Mouse (Mus musculus) megakaryocyte, adult 5-6 weeks (primary cell): ENCODE measurements at regions not wholly inside any gene's neighbourhood (a gene's known extent, or its start where the extent isn't known, plus 50 kb on each side); places are given as distances from the start of the nearest gene placed in this dataset.
A peak's percentile ranks its signal among the peaks of the same experiment; 100 is the strongest.

Experiments used
- ATAC-seq: 2 replicates; pipeline ENCODE4 v1.8.0; 2016; ENCODE audit warnings: mild to moderate bottlenecking, inconsistent platforms; ENCODE audit not compliant: poor library complexity, severe bottlenecking

DNA sequence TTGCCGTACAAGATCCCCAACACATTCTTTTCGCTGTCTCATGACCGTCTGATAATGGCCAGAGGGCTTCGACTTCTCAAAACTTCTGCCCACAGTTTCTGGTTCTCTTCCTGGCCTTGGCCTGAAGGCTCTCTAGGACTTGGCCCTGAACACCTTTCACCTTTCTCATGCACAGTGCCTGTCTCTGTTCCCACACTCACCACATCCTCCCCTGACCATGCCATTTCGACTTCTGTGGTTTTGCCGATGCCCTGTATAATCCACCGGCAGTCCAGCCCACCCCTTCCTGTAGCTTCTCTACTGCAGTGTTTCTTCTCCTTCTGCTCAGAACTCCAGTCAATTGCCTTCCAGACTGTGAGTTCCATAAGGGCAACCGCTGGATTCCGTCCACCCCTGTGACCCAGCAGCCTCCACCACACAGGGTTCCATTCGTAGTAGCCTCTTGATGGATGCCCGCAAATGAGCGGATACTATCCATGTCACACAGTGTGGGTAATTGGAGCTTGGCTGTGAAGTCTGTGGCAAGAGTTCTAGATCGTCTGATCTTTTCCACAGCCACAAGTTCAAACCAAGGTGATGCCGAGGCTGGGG, 53.3 kb upstream of the Cnih3 start:
- ATAC-seq: peak; percentile 78

DNA sequence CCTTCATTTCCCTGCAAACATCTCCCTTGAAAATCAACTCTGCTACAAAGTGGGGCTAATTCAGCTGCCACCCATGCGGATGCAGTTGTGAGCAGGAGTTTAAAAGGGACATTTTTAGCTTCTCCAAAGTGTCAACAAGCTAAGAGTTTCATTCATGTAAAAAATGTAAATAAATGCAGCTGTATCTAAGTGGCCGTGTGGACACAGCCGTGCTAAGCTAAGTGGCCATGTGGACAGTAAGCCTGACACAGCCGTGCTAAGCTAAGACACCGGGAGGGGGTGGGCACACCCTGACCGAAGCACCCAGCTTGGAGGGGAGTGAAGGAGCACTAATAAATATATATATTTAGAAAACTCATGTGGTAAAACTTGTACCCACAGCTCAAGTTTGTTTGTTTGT, 52.6 kb upstream of the Cnih3 start:
- no peak for ATAC-seq

DNA sequence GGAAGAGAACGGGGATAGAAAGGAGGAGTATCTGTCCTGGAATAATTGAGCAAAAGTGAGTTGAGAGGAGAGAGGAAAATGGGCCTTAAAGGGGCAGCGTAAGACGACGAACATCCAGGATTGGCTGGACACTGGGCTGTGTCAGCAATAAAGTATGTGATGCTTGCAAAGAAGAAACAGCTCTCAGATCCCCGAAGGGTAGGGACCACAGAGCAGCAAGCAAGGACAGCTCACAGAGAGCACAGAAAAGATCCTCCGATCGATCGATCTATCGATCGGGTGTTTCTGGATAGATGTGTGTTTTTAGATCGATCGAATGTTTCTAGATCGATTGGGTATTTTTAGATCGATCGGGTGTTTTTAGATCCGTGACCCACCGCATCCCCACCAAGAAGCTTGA, 50.3 kb upstream of the Cnih3 start:
- ATAC-seq: no peak
